Mouse (Mus musculus) CH12.LX (cell line): ENCODE results near the gene Folr2. TPM values are rescaled to one million over a fixed set of nuclear protein-coding genes. Genes with fewer than 3 reads are reported as not detected.

Experiments
- DNase-seq: peaks from one replicate; pipeline ENCODE4 v3.0.0-alpha.2; 2013; ENCODE audit errors: extremely low read depth
- H3K27ac ChIP-seq: 2 replicates; pipeline ENCODE4 v1.5.1; 2012; ENCODE audit warnings: low read depth, mild to moderate bottlenecking, control low read depth, moderate library complexity; ENCODE audit not compliant: insufficient read depth
- H3K27me3 ChIP-seq: replicated peaks from 2 replicates; pipeline ENCODE3; 2012; ENCODE audit warnings: inconsistent platforms
- H3K36me3 ChIP-seq, 2 experiments: replicated peaks in 1 of 2; 2 replicates each; pipeline versions ENCODE3 to v1.6.1; 2012; ENCODE audit warnings: inconsistent platforms in 1 of 2, low read length in 1 of 2, mild to moderate bottlenecking in 1 of 2, mixed read lengths in 1 of 2, moderate library complexity in 1 of 2; ENCODE audit not compliant: control insufficient read depth in 1 of 2, insufficient read depth in 1 of 2
- H3K4me1 ChIP-seq, 2 experiments: 2 replicates each; pipeline ENCODE4 v1.6.1; 2012; ENCODE audit warnings: inconsistent platforms in 1 of 2, moderate library complexity in 1 of 2; ENCODE audit not compliant: insufficient read depth in 2 of 2, control insufficient read depth in 1 of 2
- H3K4me2 ChIP-seq: 2 replicates; pipeline ENCODE4 v1.6.1; 2012; ENCODE audit warnings: low read depth, mild to moderate bottlenecking, control low read depth; ENCODE audit not compliant: poor library complexity, insufficient read depth, severe bottlenecking
- H3K4me3 ChIP-seq, 3 experiments: fragments of 150-350 bp in 1 of 3; sonication (generic) in 1 of 3; replicated peaks in 1 of 3; 2 replicates each; pipeline versions ENCODE3 to v1.5.1; 2011 to 2012; ENCODE audit warnings: low read depth in 2 of 3, low read length in 2 of 3, mild to moderate bottlenecking in 2 of 3, moderate library complexity in 2 of 3, control low read depth in 1 of 3, improper control_type of control experiment in 1 of 3, inconsistent platforms in 1 of 3, mixed read lengths in 1 of 3; ENCODE audit not compliant: poor library complexity in 1 of 3
- H3K79me2 ChIP-seq: replicated peaks from 2 replicates; pipeline ENCODE4 v1.6.1; 2012; ENCODE audit warnings: mild to moderate bottlenecking, moderate library complexity; ENCODE audit not compliant: control insufficient read depth, poor library complexity, insufficient read depth, severe bottlenecking; ENCODE audit errors: extremely low read depth
- H3K9ac ChIP-seq: 2 replicates; pipeline ENCODE4 v1.6.1; 2012; ENCODE audit warnings: low read depth, mild to moderate bottlenecking, control low read depth, moderate library complexity; ENCODE audit not compliant: insufficient read depth
- H3K9me3 ChIP-seq: replicated peaks from 2 replicates; pipeline ENCODE3; 2012; ENCODE audit warnings: low read length, inconsistent platforms, mixed read lengths
- BHLHE40 ChIP-seq: IDR thresholded peaks from 2 replicates; pipeline ENCODE4 v1.6.1; 2011; ENCODE audit warnings: mild to moderate bottlenecking, low read depth, low read length, improper control_type of control experiment
- CHD2 ChIP-seq: IDR thresholded peaks from 2 replicates; pipeline ENCODE4 v1.6.1; 2011; ENCODE audit warnings: low read length, improper control_type of control experiment
- E2F4 ChIP-seq: IDR thresholded peaks from 2 replicates; pipeline ENCODE4 v1.6.1; 2011; ENCODE audit warnings: low read depth, low read length, improper control_type of control experiment; ENCODE audit not compliant: insufficient replicate concordance
- ELF1 ChIP-seq: IDR thresholded peaks from 2 replicates; pipeline ENCODE4 v1.6.1; 2014; ENCODE audit warnings: low read depth, mild to moderate bottlenecking, inconsistent platforms, low read length, improper control_type of control experiment
- EP300 ChIP-seq: IDR thresholded peaks from 2 replicates; pipeline ENCODE4 v1.6.1; 2011; ENCODE audit warnings: low read length, improper control_type of control experiment
- ETS1 ChIP-seq: conservative IDR thresholded peaks from 2 replicates; pipeline ENCODE4 v1.6.1; 2012; ENCODE audit warnings: low read depth, mild to moderate bottlenecking, inconsistent platforms, low read length, improper control_type of control experiment, moderate library complexity
- GABPA ChIP-seq: IDR thresholded peaks from 2 replicates; pipeline ENCODE4 v1.6.1; 2012; ENCODE audit warnings: low read depth, low read length, improper control_type of control experiment, inconsistent platforms; ENCODE audit not compliant: insufficient replicate concordance
- IRF4 ChIP-seq: IDR thresholded peaks from 2 replicates; pipeline ENCODE4 v1.6.1; 2014; ENCODE audit warnings: low read depth, mild to moderate bottlenecking, inconsistent platforms, low read length, improper control_type of control experiment
- JUND ChIP-seq: conservative IDR thresholded peaks from 2 replicates; pipeline ENCODE4 v1.6.1; 2011; ENCODE audit warnings: low read depth, low read length, improper control_type of control experiment
- MAX ChIP-seq: IDR thresholded peaks from 2 replicates; pipeline ENCODE4 v1.6.1; 2011; ENCODE audit warnings: low read length, improper control_type of control experiment
- MAZ ChIP-seq: IDR thresholded peaks from 2 replicates; pipeline ENCODE4 v1.6.1; 2012; ENCODE audit warnings: low read depth, mild to moderate bottlenecking, inconsistent platforms, low read length, improper control_type of control experiment, moderate library complexity
- MEF2A ChIP-seq: IDR thresholded peaks from 2 replicates; pipeline ENCODE4 v1.6.1; 2014; ENCODE audit warnings: low read depth, mild to moderate bottlenecking, inconsistent platforms, low read length, improper control_type of control experiment, borderline replicate concordance
- MXI1 ChIP-seq: IDR thresholded peaks from 2 replicates; pipeline ENCODE4 v1.6.1; 2011; ENCODE audit warnings: mild to moderate bottlenecking, low read depth, low read length, improper control_type of control experiment
- POLR2AphosphoS2 ChIP-seq: IDR thresholded peaks from 2 replicates; pipeline ENCODE4 v1.6.1; 2011; ENCODE audit warnings: low read depth, low read length, improper control_type of control experiment
- TBP ChIP-seq: conservative IDR thresholded peaks from 2 replicates; pipeline ENCODE4 v1.6.1; 2011; ENCODE audit warnings: low read depth, low read length, improper control_type of control experiment
- UBTF ChIP-seq: IDR thresholded peaks from 2 replicates; pipeline ENCODE4 v1.6.1; 2012; ENCODE audit warnings: low read depth, mild to moderate bottlenecking, inconsistent platforms, low read length, improper control_type of control experiment, moderate library complexity
- dilution Hi-C: fragments of 300-500 bp; cut with MboI; formaldehyde crosslinking; loops from 2 replicates; pipeline ENCODE4 v1.14.3; 2020; ENCODE audit warnings: low sequenced_read_pairs; ENCODE audit not compliant: extremely low pct_unique_long_range_greater_than_20kb, extremely low pct_ligation_motif_present
- in situ Hi-C: fragments of 300-500 bp; cut with MboI; formaldehyde crosslinking; loops from 3 replicates; pipeline ENCODE4 v1.14.3; 2019; ENCODE audit warnings: low sequenced_read_pairs, low pct_ligation_motif_present, low pct_unique_long_range_greater_than_20kb, mixed read lengths
- polyA plus RNA-seq: library from polyadenylated mRNA; unstranded; fragments of >175 nt; gene quantifications from 2 replicates; pipeline ENCODE4 v1.2.1, GENCODE M21; 2012; ENCODE audit warnings: low read depth; ENCODE audit not compliant: insufficient read length
- total RNA-seq, 2 experiments: library from RNA; depleted of rRNA; stranded (reverse); fragments of 300-350 nt in 1 of 2; fragments of >200 nt in 1 of 2; gene quantifications; 2 replicates each; pipeline ENCODE4 v1.2.3; 2012 to 2014

The Folr2 gene
- total and polyA plus RNA-seq, 3 experiments, result not detected

DNA sequence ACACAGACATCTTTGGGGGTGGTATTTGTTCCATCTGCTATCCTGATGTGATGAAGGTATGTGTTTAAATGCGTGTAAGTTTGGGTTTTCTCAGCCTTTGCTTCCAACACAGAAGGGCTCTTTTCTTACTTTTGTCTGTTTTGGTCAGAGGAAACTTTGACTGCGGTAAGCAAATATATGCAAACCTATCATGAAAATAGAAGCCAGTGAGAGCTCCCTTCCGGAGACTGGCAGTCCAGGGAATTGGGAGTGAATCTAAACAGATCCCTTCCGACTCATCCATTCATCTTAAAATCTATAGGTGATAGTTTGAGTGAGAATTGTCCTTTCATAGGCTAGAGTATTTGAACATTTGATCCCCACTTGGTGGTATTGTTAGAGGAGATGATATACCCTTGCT lies 31.5 kb upstream of the Folr2 start:
- no peak overlapping the region for H3K9ac ChIP-seq
- in situ Hi-C loops, result no loop called here
- peak; percentile 59 for DNase-seq
- H3K27ac ChIP-seq, result no peak overlapping the region
- TF ChIP-seq MEF2A, result peak; percentile 83
- no peak for TF ChIP-seq GABPA
- peak; percentile 38; the same call in 1 of the 2 replicates for TF ChIP-seq ETS1
- no peak for TF ChIP-seq MAZ
- TF ChIP-seq CHD2, result no peak
- no peak for TF ChIP-seq MXI1
- TF ChIP-seq IRF4, result peak; percentile 39; the same call in 1 of the 2 replicates
- TF ChIP-seq TBP, result 0 out of 2 replicates have a peak, but pooled peaks have one; percentile 18
- TF ChIP-seq BHLHE40, result no peak
- TF ChIP-seq EP300, result peak; percentile 63
- TF ChIP-seq, all 38 proteins: peak for 5
- H3K4me1 ChIP-seq, result peaks cover 2 to 24% of the 10 kb centered on the region in 2 experiments; a peak in 3 of 4 replicates
- peak overlapping the region; percentile 85 for H3K4me2 ChIP-seq
- no peaks in the 10 kb centered on the region for H3K9me3 ChIP-seq
- no peaks in the 10 kb centered on the region for H3K79me2 ChIP-seq
- H3K4me3 ChIP-seq, result no peak overlapping the region
- H3K36me3 ChIP-seq, result no peaks in the 10 kb centered on the region
- dilution Hi-C loops, result no loop called here
- peaks cover 2% of the 10 kb centered on the region for H3K27me3 ChIP-seq

DNA sequence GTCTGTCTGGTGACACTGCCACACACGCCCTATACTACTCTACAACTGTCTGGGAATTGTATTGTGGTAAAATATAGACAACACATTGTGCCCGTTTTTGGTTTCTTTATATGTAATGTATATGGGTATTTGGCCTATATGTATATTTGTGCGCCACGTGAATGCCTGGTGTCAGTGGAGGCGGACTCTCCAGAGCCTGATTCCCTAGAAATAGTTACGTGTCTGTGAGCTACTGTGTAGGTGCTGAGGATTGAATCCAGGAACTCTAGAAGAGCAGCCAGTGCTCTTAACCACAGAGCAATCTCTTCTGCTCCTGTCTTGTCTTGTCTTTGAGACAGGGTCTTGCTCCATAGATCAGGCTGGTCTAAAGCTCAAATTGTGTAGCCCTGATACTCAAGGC lies 29.3 kb upstream of the Folr2 start:
- H3K27ac ChIP-seq, result no peak overlapping the region
- dilution Hi-C loops (no loop called here), in situ Hi-C loops (no loop called here)
- H3K79me2 ChIP-seq, result no peaks in the 10 kb centered on the region
- no peak for TF ChIP-seq UBTF
- H3K36me3 ChIP-seq, result no peaks in the 10 kb centered on the region
- peaks cover 2% of the 10 kb centered on the region for H3K27me3 ChIP-seq
- H3K9me3 ChIP-seq, result no peaks in the 10 kb centered on the region
- H3K4me1 ChIP-seq, result peaks cover 2 to 24% of the 10 kb centered on the region in 2 experiments; a peak in 3 of 4 replicates
- H3K4me2 ChIP-seq, result no peak overlapping the region
- H3K4me3 ChIP-seq, result no peak overlapping the region
- no peak overlapping the region for H3K9ac ChIP-seq
- DNase-seq, result no peak

DNA sequence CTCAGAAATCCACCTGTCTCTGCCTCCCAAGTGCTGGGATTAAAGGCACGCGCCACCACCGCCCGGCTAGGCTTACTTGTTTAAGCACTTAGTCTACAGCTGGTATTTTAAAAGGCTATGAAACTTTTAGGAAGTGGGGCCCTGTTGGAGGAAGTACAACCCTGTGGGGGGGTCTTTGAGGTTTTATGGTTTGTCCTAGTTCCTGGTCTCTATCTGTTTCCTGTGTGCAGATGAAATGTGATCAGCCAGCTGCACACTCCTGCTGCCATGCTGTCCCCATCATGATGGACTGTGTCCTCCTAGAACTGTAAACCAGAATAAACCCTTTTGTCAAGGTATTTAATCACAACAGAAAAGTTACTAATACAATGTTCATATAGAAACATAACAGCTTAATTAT lies 27.2 kb upstream of the Folr2 start:
- no peak overlapping the region for H3K27ac ChIP-seq
- dilution Hi-C loops, result no loop called here

More for the DNA sequence above, 27.2 kb upstream of the Folr2 start:
- Histone ChIP-seq H3K4me2 (no peak overlapping the region), H3K79me2 (no peaks in the 10 kb centered on the region), H3K9me3 (no peaks in the 10 kb centered on the region), H3K4me3 (no peak overlapping the region), H3K4me1 (peaks cover 2 to 24% of the 10 kb centered on the region in 2 experiments; a peak in 3 of 4 replicates), H3K27me3 (no peaks in the 10 kb centered on the region), H3K36me3 (no peaks in the 10 kb centered on the region), H3K9ac (no peak overlapping the region)
- TF ChIP-seq ELF1, result no peak
- no peak for TF ChIP-seq JUND
- TF ChIP-seq GABPA, result no peak
- TF ChIP-seq BHLHE40, result no peak
- no peak for TF ChIP-seq MAX
- no peak for TF ChIP-seq ETS1
- no peak for TF ChIP-seq E2F4
- TF ChIP-seq POLR2AphosphoS2, result no peak
- DNase-seq, result no peak
- in situ Hi-C loops, result no loop called here
